Mouse (Mus musculus) spleen, adult 10 weeks (tissue): ENCODE data around the gene Zfp36l1. TPM values are rescaled to one million over a fixed set of nuclear protein-coding genes. Genes with fewer than 3 reads are reported as not detected.

Experiments
- polyA plus RNA-seq: library from polyadenylated mRNA; stranded (reverse); fragments of 350-450 nt; fragmentation: Illumina TruSeq; extraction: RNeasy Lipid Tissue Mini Kit (QIAGEN cat#74804); gene quantifications from one replicate; pipeline ENCODE4 v1.2.3, GENCODE M21; 2015; ENCODE audit warnings: low replicate concordance; ENCODE audit not compliant: insufficient read depth

Gene Zfp36l1
- 233 TPM for polyA plus RNA-seq

DNA sequence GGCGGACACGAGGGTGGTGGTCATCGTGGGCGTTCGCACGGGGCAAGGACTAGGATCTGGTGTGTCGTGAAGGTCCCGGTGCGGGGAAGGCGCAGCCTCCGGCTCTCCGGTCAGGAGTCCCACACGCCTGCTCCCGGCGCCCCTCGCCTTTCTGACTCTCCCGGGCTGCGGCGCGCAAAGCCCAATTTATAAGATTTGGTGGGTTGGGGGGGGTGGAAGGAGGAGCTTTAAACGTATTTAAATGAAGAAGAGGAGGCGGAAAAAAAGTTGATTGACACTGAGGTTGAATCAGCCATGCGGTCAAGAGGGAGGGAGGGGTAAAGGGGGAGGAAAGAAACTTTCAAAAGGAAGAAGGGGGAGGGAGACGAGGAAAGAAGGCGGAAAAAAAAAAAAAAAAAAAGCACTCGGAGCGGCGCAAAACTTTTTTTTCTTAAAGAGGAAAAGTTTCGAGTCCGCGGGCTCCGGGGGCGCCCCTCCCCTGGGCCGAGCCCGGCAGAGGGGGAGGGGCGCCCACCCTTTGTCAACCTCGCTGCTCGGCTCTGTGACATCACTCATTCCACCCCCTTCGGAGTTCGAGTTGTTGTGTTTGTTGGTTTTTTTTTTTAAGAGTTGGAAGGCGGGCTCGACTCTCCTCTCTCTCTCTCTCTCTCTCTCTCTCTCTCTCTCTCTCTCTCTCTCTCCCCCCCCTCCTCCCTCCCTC is at the start of gene Zfp36l1:
TSS of gene Zfp36l1 (minus strand) at position 162 of the 700 bp plus-strand sequence.

Other genes starting within 250 kb of the Zfp36l1 start
- 131 TPM for gene Actn1, start 147.4 kb upstream of the Zfp36l1 start, polyA plus RNA-seq